Mouse (Mus musculus) olfactory bulb, adult 2 months (tissue): ENCODE measurements around the gene Pik3r2. TPM values are rescaled to one million over a fixed set of nuclear protein-coding genes. Genes with fewer than 3 reads are reported as not detected.

ENCODE experiments used
- H3K27ac ChIP-seq: fragments of 200-500 bp; 2 replicates; pipeline ENCODE4 v1.5.1; 2012; ENCODE audit warnings: low read depth, low read length; ENCODE audit not compliant: insufficient read depth
- H3K4me1 ChIP-seq: fragments of 200-500 bp; 2 replicates; pipeline ENCODE4 v1.6.1; 2012; ENCODE audit warnings: low read length; ENCODE audit not compliant: control insufficient read depth, insufficient read depth
- H3K4me3 ChIP-seq: fragments of 200-500 bp; 2 replicates; pipeline ENCODE4 v1.5.1; 2012; ENCODE audit warnings: mild to moderate bottlenecking, low read depth, low read length, moderate library complexity; ENCODE audit not compliant: insufficient read depth
- CTCF ChIP-seq: fragments of 200-500 bp; IDR thresholded peaks from 2 replicates; pipeline ENCODE4 v1.5.1; 2012; ENCODE audit warnings: low read depth, mild to moderate bottlenecking, low read length, moderate library complexity; ENCODE audit not compliant: insufficient read depth
- POLR2A ChIP-seq: fragments of 200-500 bp; IDR thresholded peaks from 2 replicates; pipeline ENCODE4 v1.6.1; 2012; ENCODE audit warnings: mild to moderate bottlenecking, low read depth, low read length, moderate library complexity; ENCODE audit not compliant: insufficient read depth
- WGBS: fragments of 180-500 bp; shearing (Covaris S2); methylation state at CpG from one replicate; pipeline ENCODE4 v1.1.7; 2018; 5-methylcytosine and 5-hydroxymethylcytosine counted together
- polyA plus RNA-seq: library from polyadenylated mRNA; stranded (reverse); fragments of >200 nt; gene quantifications from 2 replicates; pipeline ENCODE4 v1.2.4, GENCODE M21; 2012; ENCODE audit warnings: low replicate concordance; ENCODE audit not compliant: missing spikeins, insufficient read depth, insufficient read length

The Pik3r2 gene
- polyA plus RNA-seq, 1 experiment = not detected

DNA sequence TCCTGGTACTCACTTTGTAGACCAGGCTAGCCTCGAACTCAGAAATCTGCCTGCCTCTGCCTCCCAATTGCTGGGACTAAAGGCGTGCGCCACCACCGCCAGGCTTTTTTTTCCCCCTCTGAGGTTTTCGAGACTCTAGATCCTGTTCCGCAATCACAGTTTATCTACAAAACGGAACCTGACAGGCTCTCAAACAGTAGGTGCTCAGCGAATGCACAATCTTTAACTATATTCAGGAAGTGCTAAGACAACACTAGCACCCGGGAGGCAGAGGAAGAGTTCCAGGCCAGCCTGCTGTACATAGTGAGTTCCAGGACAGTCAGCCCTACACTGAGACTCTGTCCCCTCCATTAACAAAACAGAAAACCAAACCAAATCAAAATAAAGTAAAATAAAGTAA is 11.2 kb downstream of the Pik3r2 start:
- WGBS = 69% methylated on average over 9 of the region's 9 CpGs
- TF ChIP-seq CTCF (no peak), POLR2A (no peak)
- H3K27ac ChIP-seq = no peak overlapping the region
- no peak overlapping the region for H3K4me3 ChIP-seq
- H3K4me1 ChIP-seq = peaks cover 34% of the 10 kb centered on the region

DNA sequence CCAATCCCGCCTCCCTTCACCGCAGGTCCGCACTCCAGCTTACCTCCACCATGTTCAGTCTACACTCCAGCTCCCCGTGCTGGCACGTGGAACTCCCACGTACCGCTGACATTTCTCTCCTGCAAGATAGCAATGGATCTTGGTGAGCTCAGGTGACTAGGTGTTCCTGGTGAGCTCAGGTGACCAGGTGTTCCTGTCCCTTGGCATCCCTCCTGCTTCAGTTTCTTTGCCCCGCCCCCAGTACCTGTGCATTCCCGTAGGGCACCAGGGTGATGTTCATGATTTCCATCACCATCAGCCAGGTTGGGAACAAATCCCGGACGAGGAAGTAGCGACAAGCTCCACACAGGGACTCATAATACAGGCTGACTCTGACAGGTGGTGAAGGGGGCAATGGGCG is 11.8 kb downstream of the Pik3r2 start:
- H3K4me1 ChIP-seq = peaks cover 37% of the 10 kb centered on the region
- TF ChIP-seq POLR2A = no peak
- TF ChIP-seq CTCF = no peak
- no peak overlapping the region for H3K4me3 ChIP-seq
- no peak overlapping the region for H3K27ac ChIP-seq
- WGBS = 94% methylated on average over 13 of the region's 13 CpGs

DNA sequence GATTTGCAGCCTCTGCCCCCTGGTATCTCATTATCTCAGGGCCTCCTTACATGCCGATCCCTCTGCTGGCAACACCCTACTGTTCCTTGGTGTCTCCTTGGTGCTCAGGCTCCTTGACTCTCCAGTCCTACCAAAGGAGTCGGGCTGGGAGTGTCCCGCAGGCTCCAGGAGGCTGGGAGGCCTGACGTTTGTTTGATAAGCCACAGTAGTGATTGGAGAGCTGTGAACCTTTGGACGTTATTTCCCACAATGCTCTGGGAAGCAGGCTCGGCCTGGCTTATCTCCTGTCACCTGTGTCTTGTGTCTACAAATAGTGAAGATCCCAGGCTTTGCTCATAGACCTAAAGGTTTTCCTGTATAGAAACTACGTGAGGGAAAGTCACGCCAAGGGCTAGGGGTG is 12.5 kb downstream of the Pik3r2 start:
- no peak for TF ChIP-seq CTCF
- no peak for TF ChIP-seq POLR2A
- 90% methylated on average over 8 of the region's 8 CpGs for WGBS
- Histone ChIP-seq H3K27ac (no peak overlapping the region), H3K4me3 (no peak overlapping the region), H3K4me1 (peaks cover 34% of the 10 kb centered on the region)

DNA sequence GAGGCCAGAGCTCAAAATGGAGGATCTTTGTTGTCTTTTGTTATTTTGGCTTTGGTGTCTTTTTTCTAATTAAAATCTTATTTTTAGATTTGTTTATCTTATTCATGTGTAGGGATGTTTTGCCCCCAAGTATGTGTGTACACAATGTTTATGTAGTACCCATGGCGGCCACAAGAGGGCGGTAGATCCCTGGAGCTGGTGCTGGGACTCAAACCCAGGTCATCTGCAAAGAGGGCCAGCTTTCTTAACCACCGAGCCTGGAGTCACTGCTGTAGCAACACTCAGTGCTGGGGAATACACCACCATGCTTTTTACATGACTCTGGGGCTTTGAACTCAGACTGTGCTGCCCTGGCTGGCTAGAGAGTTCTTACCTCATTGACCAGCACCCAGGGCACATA is 13.2 kb downstream of the Pik3r2 start:
- H3K4me1 ChIP-seq = peaks cover 35% of the 10 kb centered on the region
- H3K4me3 ChIP-seq = no peak overlapping the region
- TF ChIP-seq CTCF = peak; percentile 63; the same call in 1 of the 2 replicates
- TF ChIP-seq POLR2A = no peak
- 8% methylated on average over 3 of the region's 3 CpGs for WGBS
- H3K27ac ChIP-seq = no peak overlapping the region

DNA sequence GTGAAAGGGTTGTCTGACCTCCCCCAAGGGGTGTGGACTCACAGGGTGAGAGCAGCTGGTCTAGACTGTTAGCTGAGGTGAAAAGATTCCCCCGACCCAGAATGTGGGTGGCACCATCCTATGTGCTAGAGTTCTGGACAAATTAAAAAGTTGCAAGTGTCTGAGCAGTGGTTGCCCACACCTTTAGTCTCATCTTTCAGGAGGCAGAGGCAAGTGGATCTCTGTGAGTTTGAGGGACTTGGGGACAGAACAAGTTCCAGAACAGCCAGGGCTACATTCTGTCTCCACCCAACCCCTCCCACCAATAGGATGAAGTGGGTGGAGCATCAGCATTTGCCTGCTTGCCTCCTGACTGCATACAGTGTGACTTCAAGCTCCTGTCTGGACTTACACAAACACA is 14.4 kb downstream of the Pik3r2 start:
- H3K4me1 ChIP-seq = peaks cover 44% of the 10 kb centered on the region
- H3K27ac ChIP-seq = no peak overlapping the region
- TF ChIP-seq POLR2A (no peak), CTCF (no peak)
- WGBS = 77% methylated on average over 1 of the region's 1 CpGs
- H3K4me3 ChIP-seq = no peak overlapping the region

DNA sequence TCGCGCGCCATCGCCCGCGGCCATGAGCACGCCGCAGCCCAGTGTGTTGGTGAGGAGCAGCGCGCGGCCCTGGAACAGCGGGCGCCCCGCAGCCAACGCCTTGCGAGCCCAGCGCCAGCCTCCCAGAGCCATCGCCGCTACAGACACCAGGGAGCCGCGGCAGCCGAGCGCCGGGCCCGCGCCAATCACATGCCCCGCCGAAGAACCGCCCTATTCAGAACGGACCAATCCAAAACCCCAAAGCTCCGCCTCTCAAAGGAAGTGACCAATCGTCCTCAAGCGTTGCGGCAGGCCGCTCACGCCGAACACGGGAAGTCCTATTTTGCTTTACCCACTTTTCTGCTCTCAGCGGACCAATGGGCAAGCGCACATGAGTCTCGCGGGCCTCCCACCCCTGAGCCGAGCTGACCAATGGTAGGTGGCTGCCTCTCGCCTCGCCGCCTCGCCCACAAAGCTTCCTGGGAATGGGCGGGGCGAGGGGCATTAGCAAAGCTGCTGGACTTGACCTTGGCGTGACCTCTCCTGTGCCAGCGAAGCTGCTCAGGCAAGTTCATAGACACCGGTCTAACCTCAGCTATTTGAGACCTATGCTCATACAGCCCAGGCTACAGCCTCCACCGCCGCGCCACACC is 15.6 kb downstream of the Pik3r2 start, which contains the start of gene Mpv17l2:
Gene Mpv17l2, minus strand, starts transcription at position 172 of the 632 bp plus-strand sequence.
- peak within 1 kb of the TSS; percentile 78 for H3K27ac ChIP-seq
- under 1% methylated on average over 55 of the region's 55 CpGs for WGBS
- TF ChIP-seq CTCF (no peak), POLR2A (peak; percentile 79)
- peaks cover 44% of the 10 kb centered on the region for H3K4me1 ChIP-seq
- H3K4me3 ChIP-seq = peak within 1 kb of the TSS; percentile 85

DNA sequence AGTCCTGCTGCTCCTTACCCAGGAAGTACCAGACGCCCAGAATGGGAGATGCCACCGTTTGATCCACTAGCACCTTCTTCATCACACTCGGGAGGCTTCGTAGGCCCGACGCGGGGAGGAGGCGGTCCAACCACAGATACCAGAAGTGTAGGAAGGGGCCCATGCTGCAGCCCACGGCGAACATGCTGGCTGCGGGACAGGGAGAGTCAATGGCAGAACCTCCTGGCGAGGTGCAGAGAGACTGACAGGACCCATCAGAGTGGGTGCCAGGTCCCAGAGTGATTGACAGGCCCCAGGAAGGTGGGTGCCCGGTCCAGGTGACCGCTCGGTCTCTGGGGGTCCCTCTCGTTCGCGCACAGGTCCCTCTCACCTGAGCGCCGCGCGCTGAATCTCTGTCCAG is 16.2 kb downstream of the Pik3r2 start:
- WGBS = under 1% methylated on average over 22 of the region's 22 CpGs
- Histone ChIP-seq H3K4me3 (peak overlapping the region; percentile 85), H3K4me1 (peaks cover 46% of the 10 kb centered on the region), H3K27ac (peak overlapping the region; percentile 61)
- no peak for TF ChIP-seq POLR2A
- TF ChIP-seq CTCF = no peak

DNA sequence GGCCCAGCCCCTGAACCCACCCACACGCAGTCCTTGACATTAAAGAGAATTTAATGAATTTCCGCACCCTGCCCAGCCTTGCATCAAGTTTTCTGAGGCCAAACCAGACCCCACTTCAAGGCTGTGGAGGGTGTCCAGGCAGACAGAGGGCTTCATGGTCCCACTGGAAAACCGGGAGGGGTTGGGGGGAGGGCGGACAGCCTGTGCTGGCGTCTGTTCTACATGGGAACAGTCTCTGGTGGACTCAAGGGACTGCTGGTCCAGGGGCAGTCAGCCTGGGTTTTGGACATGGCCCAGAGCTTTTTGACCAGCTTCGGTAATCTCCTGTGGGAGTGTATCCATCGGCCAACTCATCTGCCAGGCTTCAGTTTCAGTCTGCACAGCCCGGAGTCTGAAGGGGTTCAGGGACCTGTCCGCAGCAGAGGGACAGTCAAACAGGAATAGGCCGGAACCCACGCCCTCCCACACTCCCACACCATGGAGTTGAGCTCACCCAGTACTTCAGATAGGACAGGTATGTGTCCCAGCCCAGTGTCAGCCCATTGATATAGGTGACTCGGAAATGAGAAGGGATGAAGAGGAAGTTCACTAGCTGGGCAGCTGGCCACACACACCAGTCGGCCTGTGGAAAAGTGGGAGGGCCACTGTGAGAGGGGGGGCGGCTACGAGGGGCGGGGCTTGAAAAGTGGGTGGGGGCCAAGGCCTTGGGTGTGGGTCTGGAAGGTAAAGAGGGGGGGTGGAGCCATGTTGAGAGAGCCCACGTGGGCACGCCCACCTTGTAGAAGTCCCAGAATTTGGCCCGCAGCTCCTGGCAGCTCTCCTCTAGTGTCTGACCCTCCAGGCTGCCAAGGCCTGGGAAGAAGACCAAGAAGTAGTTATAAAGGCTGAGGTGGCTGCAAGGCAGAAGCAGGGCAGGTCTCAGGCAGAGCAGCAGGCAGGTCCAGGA is 17.6 kb downstream of the Pik3r2 start:
- TF ChIP-seq POLR2A = no peak
- no peak for TF ChIP-seq CTCF
- peaks cover 46% of the 10 kb centered on the region for H3K4me1 ChIP-seq
- no peak overlapping the region for H3K4me3 ChIP-seq
- 51% methylated on average over 19 of the region's 19 CpGs for WGBS
- no peak overlapping the region for H3K27ac ChIP-seq

DNA sequence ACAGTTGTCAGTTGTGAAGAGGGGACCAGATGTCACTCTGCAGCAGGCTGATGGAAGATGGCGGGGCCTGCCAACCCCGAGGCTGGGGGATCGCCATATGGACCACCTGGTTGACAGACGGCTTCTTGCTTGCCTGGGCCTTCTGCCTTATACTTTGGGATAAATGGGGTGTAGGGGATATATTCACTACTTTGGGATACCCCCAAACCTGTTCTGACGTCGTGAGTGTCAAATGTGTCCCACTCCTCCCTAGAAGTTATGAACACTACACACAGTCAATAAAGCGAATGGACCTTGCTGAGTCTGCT is 18.3 kb downstream of the Pik3r2 start:
- 79% methylated on average over 7 of the region's 7 CpGs for WGBS
- Histone ChIP-seq H3K4me3 (no peak overlapping the region), H3K27ac (no peak overlapping the region), H3K4me1 (peaks cover 48% of the 10 kb centered on the region)
- TF ChIP-seq CTCF = no peak
- TF ChIP-seq POLR2A = no peak
